Mouse (Mus musculus) cerebellum, adult 2 months (tissue): ENCODE data around the gene Ppil1. TPM values are rescaled to one million over a fixed set of nuclear protein-coding genes. Genes with fewer than 3 reads are reported as not detected.

Experiments used
- DNase-seq, 2 experiments: peaks; one replicate each; pipeline ENCODE4 v3.0.0; 2021
- H3K27ac ChIP-seq: fragments of 200-500 bp; 2 replicates; pipeline ENCODE4 v1.5.1; 2012; ENCODE audit warnings: low read length, control low read depth, inconsistent platforms; ENCODE audit not compliant: insufficient read depth
- H3K27me3 ChIP-seq: fragments of 200-500 bp; 2 replicates; pipeline ENCODE4 v1.6.1; 2012; ENCODE audit warnings: inconsistent platforms, mild to moderate bottlenecking, low read length, moderate library complexity; ENCODE audit not compliant: control insufficient read depth, insufficient read depth
- H3K4me1 ChIP-seq: fragments of 200-500 bp; 2 replicates; pipeline ENCODE4 v1.6.1; 2011; ENCODE audit warnings: low read length; ENCODE audit not compliant: control insufficient read depth, insufficient read depth
- H3K4me3 ChIP-seq: fragments of 200-500 bp; replicated peaks from 2 replicates; pipeline ENCODE3; 2011; ENCODE audit warnings: mild to moderate bottlenecking, low read depth, low read length, control low read depth; ENCODE audit not compliant: insufficient read depth
- CTCF ChIP-seq: fragments of 200-500 bp; IDR thresholded peaks from 2 replicates; pipeline ENCODE4 v1.5.1; 2011; ENCODE audit warnings: low read depth, mild to moderate bottlenecking, control low read depth, low read length, moderate library complexity, borderline replicate concordance; ENCODE audit not compliant: insufficient read depth
- POLR2A ChIP-seq: fragments of 200-500 bp; IDR thresholded peaks from 2 replicates; pipeline ENCODE4 v1.6.1; 2011; ENCODE audit warnings: low read length, control low read depth, borderline replicate concordance; ENCODE audit not compliant: insufficient read depth
- WGBS: fragments of 180-500 bp; shearing (Covaris S2); methylation state at CpG from one replicate; pipeline ENCODE4 v1.1.7; 2018; 5-methylcytosine and 5-hydroxymethylcytosine counted together
- polyA plus RNA-seq: library from polyadenylated mRNA; depleted of rRNA; stranded (reverse); fragments of >200 nt; gene quantifications from 2 replicates; pipeline ENCODE4 v1.2.3, GENCODE M21; 2012

Ppil1 gene
- polyA plus RNA-seq, 1 experiment: 25.3 TPM

- no peaks in the 10 kb centered on the region for H3K4me1 ChIP-seq
- H3K4me3 ChIP-seq: no peak overlapping the region
- no peaks in the 10 kb centered on the region for H3K27me3 ChIP-seq
- DNase-seq: peak; percentile 45 to 74
- WGBS: 32% methylated on average over 5 of the region's 5 CpGs
- no peak overlapping the region for H3K27ac ChIP-seq
- peak; percentile 64; the same call in 1 of the 2 replicates for TF ChIP-seq CTCF
- TF ChIP-seq POLR2A: no peak
These were observed 17.4 kb downstream of the Ppil1 start for GRCm38 (mm10) chr17:29246602-29247001.

GRCm38 (mm10) chr17:29245725-29246124, 18.3 kb downstream of the Ppil1 start:
- no peak overlapping the region for H3K4me3 ChIP-seq
- no peaks in the 10 kb centered on the region for H3K27me3 ChIP-seq
- no peak for DNase-seq
- no peaks in the 10 kb centered on the region for H3K4me1 ChIP-seq
- TF ChIP-seq POLR2A (no peak), CTCF (no peak)
- 66% methylated on average over 7 of the region's 7 CpGs for WGBS
- no peak overlapping the region for H3K27ac ChIP-seq

GRCm38 (mm10) chr17:29244912-29245311, 19.1 kb downstream of the Ppil1 start:
- 40% methylated on average over 11 of the region's 12 CpGs for WGBS
- DNase-seq: no peak
- H3K27me3 ChIP-seq: no peaks in the 10 kb centered on the region
- H3K27ac ChIP-seq: no peak overlapping the region
- no peaks in the 10 kb centered on the region for H3K4me1 ChIP-seq
- H3K4me3 ChIP-seq: no peak overlapping the region
- no peak for TF ChIP-seq CTCF
- no peak for TF ChIP-seq POLR2A

GRCm38 (mm10) chr17:29238421-29238945, 25.5 kb downstream of the Ppil1 start:
- no peak for TF ChIP-seq CTCF
- no peak for TF ChIP-seq POLR2A
- Histone ChIP-seq H3K27me3 (no peaks in the 10 kb centered on the region; the same call in 1 of the 2 replicates), H3K27ac (no peak overlapping the region), H3K4me1 (no peaks in the 10 kb centered on the region), H3K4me3 (peak overlapping the region; percentile 57)
- DNase-seq: peak in 1 of 2 experiments; percentile 31
- WGBS: 2% methylated on average over 23 of the region's 23 CpGs

GRCm38 (mm10) chr17:29237772-29238420, 26.1 kb downstream of the Ppil1 start, which contains the start of gene Cpne5:
Cpne5 (minus strand) TSS chr17:29238167.
- no peaks in the 10 kb centered on the region; the same call in 1 of the 2 replicates for H3K27me3 ChIP-seq
- H3K4me1 ChIP-seq: no peaks in the 10 kb centered on the region
- WGBS: 2% methylated on average over 69 of the region's 73 CpGs
- TF ChIP-seq POLR2A: no peak
- TF ChIP-seq CTCF: no peak
- no peak within 1 kb of the TSS for H3K27ac ChIP-seq
- H3K4me3 ChIP-seq: peak within 1 kb of the TSS; percentile 57
- peak in 1 of 2 experiments; percentile 23 for DNase-seq

- Histone ChIP-seq H3K4me1 (no peaks in the 10 kb centered on the region), H3K4me3 (peak overlapping the region; percentile 57), H3K27ac (no peak overlapping the region), H3K27me3 (no peaks in the 10 kb centered on the region; the same call in 1 of the 2 replicates)
- WGBS: 4% methylated on average over 32 of the region's 32 CpGs
- DNase-seq: no peak
- TF ChIP-seq CTCF (no peak), POLR2A (no peak)
These were observed 26.7 kb downstream of the Ppil1 start for GRCm38 (mm10) chr17:29237267-29237771.

GRCm38 (mm10) chr17:29236111-29236510, 27.9 kb downstream of the Ppil1 start:
- Histone ChIP-seq H3K27me3 (no peaks in the 10 kb centered on the region; the same call in 1 of the 2 replicates), H3K4me3 (no peak overlapping the region), H3K4me1 (no peaks in the 10 kb centered on the region; the same call in 1 of the 2 replicates), H3K27ac (no peak overlapping the region)
- WGBS: 90% methylated on average over 7 of the region's 7 CpGs
- TF ChIP-seq CTCF (no peak), POLR2A (no peak)
- no peak for DNase-seq
